Mouse (Mus musculus): Measurements from ENCODE around the gene Ippk. TPM values are rescaled to one million over a fixed set of nuclear protein-coding genes. Genes with fewer than 3 reads are reported as not detected.

Ippk gene
- total and polyA plus RNA-seq, 3 experiments: 2.3 to 15.8 (median 4.5) TPM

DNA sequence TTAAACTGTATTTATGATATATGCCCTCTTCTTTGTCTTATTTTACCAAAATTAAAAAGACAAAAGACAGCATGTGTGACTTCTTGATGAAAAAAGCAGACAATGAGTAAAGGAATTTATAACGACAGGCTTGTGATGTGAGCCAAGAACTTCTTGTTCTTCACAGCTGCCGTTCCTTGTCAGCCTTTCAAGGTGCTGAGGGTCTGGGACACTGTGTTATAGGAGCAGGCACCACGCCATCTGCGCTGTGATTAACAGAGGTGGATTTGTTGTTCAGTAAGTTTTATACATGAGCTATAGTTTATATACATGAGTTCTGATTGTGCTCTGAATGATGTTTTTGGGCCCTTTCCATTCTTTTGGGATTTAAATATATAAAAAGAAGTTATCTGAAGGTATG is 58.4 kb downstream of the Ippk start:
- TF ChIP-seq GATA2 (IDR thresholded peaks at IDR 0.05; ENCODE audit: borderline replicate concordance, low read depth, low read length): no peak
- no peak for TF ChIP-seq POLR2AphosphoS5 (IDR thresholded peaks at IDR 0.05; ENCODE audit: insufficient replicate concordance, low read depth, low read length)
- TF ChIP-seq CTCF (IDR thresholded peaks at IDR 0.05; ENCODE audit: low read depth, low read length): no peak
- no peak for TF ChIP-seq TAL1 (conservative IDR thresholded peaks at IDR 0.05; ENCODE audit: low read depth, low read length)
- no peak for TF ChIP-seq GATA1 (IDR thresholded peaks at IDR 0.05; ENCODE audit: borderline replicate concordance, low read length)
- ATAC-seq (ENCODE audit: extremely low read depth, insufficient number of reproducible peaks, low FRiP score, poor library complexity, severe bottlenecking) (no peak), DNase-seq (ENCODE audit: low spot score) (no peak)
- H3K9me3 ChIP-seq (replicated peaks): no peaks in the 10 kb centered on the region
- no peak overlapping the region for H3K4me3 ChIP-seq (ENCODE audit: low read depth, low read length)
- H3K36me3 ChIP-seq (replicated peaks): peaks cover 15% of the 10 kb centered on the region
- no peaks in the 10 kb centered on the region for H3K4me1 ChIP-seq (ENCODE audit: insufficient read depth, low read depth, low read length)
- no peaks in the 10 kb centered on the region for H3K27me3 ChIP-seq (ENCODE audit: insufficient read depth, low read length)

DNA sequence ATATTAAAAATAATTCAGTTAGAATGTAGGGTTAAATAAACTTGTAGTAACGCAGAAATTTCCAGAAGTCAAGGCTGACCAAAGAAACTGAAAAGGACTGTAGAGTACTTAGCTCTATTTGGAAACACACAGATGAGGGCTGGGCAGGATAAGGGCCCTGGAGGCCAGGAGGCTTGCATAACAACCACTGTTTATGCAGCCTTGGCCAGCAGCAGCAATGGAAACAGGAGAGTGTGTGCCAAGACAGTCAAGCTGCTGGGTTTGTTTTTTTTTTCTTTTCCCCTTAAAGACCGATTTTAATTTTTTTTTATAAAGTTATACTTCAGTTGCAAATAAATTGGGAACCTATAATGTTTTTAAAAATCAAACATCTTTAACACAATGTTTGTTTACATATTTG is 59.0 kb downstream of the Ippk start:
- Histone ChIP-seq H3K4me3 (ENCODE audit: low read depth, low read length) (no peak overlapping the region), H3K4me1 (ENCODE audit: insufficient read depth, low read depth, low read length) (no peaks in the 10 kb centered on the region), H3K27me3 (ENCODE audit: insufficient read depth, low read length) (no peaks in the 10 kb centered on the region), H3K36me3 (replicated peaks) (peaks cover 18% of the 10 kb centered on the region), H3K9me3 (replicated peaks) (no peaks in the 10 kb centered on the region)
- DNase-seq (ENCODE audit: low spot score) (no peak), ATAC-seq (ENCODE audit: extremely low read depth, insufficient number of reproducible peaks, low FRiP score, poor library complexity, severe bottlenecking) (no peak)
- TF ChIP-seq GATA1 (IDR thresholded peaks at IDR 0.05; ENCODE audit: borderline replicate concordance, low read length): no peak
- TF ChIP-seq POLR2AphosphoS5 (IDR thresholded peaks at IDR 0.05; ENCODE audit: insufficient replicate concordance, low read depth, low read length): no peak
- TF ChIP-seq TAL1 (conservative IDR thresholded peaks at IDR 0.05; ENCODE audit: low read depth, low read length): no peak
- no peak for TF ChIP-seq CTCF (IDR thresholded peaks at IDR 0.05; ENCODE audit: low read depth, low read length)
- no peak for TF ChIP-seq GATA2 (IDR thresholded peaks at IDR 0.05; ENCODE audit: borderline replicate concordance, low read depth, low read length)

DNA sequence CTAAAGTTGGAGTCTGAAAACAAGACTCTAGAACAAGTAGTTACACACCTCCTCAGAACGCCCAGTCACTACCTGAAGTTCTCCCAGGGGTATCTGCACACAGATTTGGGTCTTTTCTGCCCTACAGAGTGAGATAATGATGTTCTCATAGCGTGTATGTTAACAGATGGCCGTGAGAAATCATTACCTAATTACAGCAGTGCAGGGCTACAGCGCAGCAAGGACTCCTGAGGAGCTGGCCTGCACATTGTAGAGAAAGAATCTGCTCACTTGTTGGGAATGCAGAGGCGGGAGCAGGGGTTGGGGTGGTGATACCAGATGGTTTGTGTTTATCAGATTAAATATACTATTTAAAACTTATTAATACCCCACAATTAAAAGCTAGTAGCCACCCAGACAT is 59.5 kb downstream of the Ippk start:
- no peaks in the 10 kb centered on the region for H3K27me3 ChIP-seq (ENCODE audit: insufficient read depth, low read length)
- no peaks in the 10 kb centered on the region for H3K4me1 ChIP-seq (ENCODE audit: insufficient read depth, low read depth, low read length)
- H3K36me3 ChIP-seq (replicated peaks): peaks cover 21% of the 10 kb centered on the region
- no peak overlapping the region for H3K4me3 ChIP-seq (ENCODE audit: low read depth, low read length)
- TF ChIP-seq GATA1 (IDR thresholded peaks at IDR 0.05; ENCODE audit: borderline replicate concordance, low read length) (no peak), GATA2 (IDR thresholded peaks at IDR 0.05; ENCODE audit: borderline replicate concordance, low read depth, low read length) (no peak), TAL1 (conservative IDR thresholded peaks at IDR 0.05; ENCODE audit: low read depth, low read length) (no peak), CTCF (IDR thresholded peaks at IDR 0.05; ENCODE audit: low read depth, low read length) (no peak), POLR2AphosphoS5 (IDR thresholded peaks at IDR 0.05; ENCODE audit: insufficient replicate concordance, low read depth, low read length) (no peak)
- DNase-seq (ENCODE audit: low spot score) (no peak), ATAC-seq (ENCODE audit: extremely low read depth, insufficient number of reproducible peaks, low FRiP score, poor library complexity, severe bottlenecking) (no peak)
- H3K9me3 ChIP-seq (replicated peaks): no peaks in the 10 kb centered on the region

DNA sequence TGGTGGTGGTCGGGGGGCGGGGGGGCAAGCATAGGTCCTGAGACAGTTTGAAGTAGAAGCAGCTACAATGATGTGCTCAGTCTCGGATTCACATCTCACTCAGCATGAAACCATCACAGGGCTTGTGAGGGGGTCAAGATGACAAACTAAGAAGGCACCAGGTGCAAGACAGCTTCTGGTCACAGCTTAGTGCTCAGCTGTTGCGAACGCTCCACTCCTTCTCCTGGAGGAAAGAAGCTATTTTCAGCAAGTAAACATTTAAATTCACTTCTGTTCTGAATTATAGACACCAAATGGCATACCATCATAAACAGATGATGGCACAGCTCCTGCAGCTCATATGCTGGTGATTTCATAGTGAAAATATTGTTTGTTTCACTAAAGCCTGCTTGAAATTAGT is 64.3 kb downstream of the Ippk start:
- no peak for DNase-seq (ENCODE audit: low spot score)
- Histone ChIP-seq H3K4me1 (ENCODE audit: insufficient read depth, low read depth, low read length) (no peaks in the 10 kb centered on the region), H3K9me3 (replicated peaks) (no peaks in the 10 kb centered on the region), H3K27me3 (ENCODE audit: insufficient read depth, low read length) (no peaks in the 10 kb centered on the region), H3K4me3 (ENCODE audit: low read depth, low read length) (no peak overlapping the region), H3K36me3 (replicated peaks) (peaks cover 11% of the 10 kb centered on the region)
- TF ChIP-seq TAL1 (conservative IDR thresholded peaks at IDR 0.05; ENCODE audit: low read depth, low read length) (no peak), GATA1 (IDR thresholded peaks at IDR 0.05; ENCODE audit: borderline replicate concordance, low read length) (no peak), GATA2 (IDR thresholded peaks at IDR 0.05; ENCODE audit: borderline replicate concordance, low read depth, low read length) (no peak), CTCF (IDR thresholded peaks at IDR 0.05; ENCODE audit: low read depth, low read length) (no peak), POLR2AphosphoS5 (IDR thresholded peaks at IDR 0.05; ENCODE audit: insufficient replicate concordance, low read depth, low read length) (no peak)
- ATAC-seq (ENCODE audit: extremely low read depth, insufficient number of reproducible peaks, low FRiP score, poor library complexity, severe bottlenecking): no peak

DNA sequence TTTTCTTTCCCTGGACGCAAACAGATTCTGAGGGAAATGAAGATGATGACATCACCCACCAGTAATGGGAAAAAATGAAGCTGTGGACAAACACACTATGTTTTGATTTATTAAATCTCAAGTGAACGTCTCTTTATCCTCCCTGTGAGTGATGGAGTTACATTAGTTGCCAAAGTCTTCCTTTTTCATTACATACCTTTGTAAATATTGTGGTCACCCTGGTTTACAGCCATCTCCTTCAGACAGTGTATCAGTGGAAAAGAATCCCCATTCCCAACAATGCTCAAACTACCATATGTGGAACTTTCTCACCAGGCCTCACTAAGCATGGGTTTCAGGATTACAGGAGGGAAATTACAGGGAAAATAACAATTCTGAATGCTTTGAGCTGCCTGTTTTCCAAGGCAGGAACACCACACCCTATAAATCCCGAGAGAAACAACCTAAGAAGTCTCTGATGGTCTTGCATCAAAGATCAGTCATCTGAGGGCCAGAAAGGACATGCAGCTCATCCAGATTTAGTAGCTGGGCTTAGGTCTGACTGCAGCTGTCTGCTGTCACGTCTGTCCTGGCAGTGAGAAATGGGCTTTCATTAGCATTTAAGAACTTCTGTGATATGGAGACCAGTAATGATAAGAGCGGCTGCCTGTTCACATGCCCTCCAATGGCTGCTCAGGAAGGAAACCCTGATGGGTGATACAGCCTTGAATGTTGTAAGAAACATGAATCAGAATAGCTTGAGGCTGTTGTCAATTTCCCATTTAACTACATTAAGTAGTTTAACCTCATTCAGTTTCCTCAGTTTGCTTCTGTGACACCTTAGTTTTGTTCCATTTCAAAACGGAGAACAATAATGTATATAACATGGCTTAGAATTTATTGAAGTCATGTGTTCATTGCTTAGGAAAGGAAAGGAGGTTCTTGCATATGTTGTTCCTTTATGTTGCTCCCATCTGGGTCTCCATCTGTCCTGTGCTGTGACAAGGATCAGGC is 71.6 kb downstream of the Ippk start, which contains the start of gene Tes3-ps:
Gene Tes3-ps (plus strand): TSS at position 943 of the 993 bp plus-strand sequence.
- no peaks in the 10 kb centered on the region for H3K4me1 ChIP-seq (ENCODE audit: insufficient read depth, low read depth, low read length)
- peaks cover 2% of the 10 kb centered on the region for H3K36me3 ChIP-seq (replicated peaks)
- no peaks in the 10 kb centered on the region for H3K27me3 ChIP-seq (ENCODE audit: insufficient read depth, low read length)
- TF ChIP-seq TAL1 (conservative IDR thresholded peaks at IDR 0.05; ENCODE audit: low read depth, low read length) (no peak), POLR2AphosphoS5 (IDR thresholded peaks at IDR 0.05; ENCODE audit: insufficient replicate concordance, low read depth, low read length) (no peak), GATA2 (IDR thresholded peaks at IDR 0.05; ENCODE audit: borderline replicate concordance, low read depth, low read length) (no peak), GATA1 (IDR thresholded peaks at IDR 0.05; ENCODE audit: borderline replicate concordance, low read length) (no peak), CTCF (IDR thresholded peaks at IDR 0.05; ENCODE audit: low read depth, low read length) (no peak)
- no peak within 1 kb of the TSS for H3K4me3 ChIP-seq (ENCODE audit: low read depth, low read length)
- DNase-seq (ENCODE audit: low spot score) (no peak), ATAC-seq (ENCODE audit: extremely low read depth, insufficient number of reproducible peaks, low FRiP score, poor library complexity, severe bottlenecking) (no peak)
- no peaks in the 10 kb centered on the region for H3K9me3 ChIP-seq (replicated peaks)

DNA sequence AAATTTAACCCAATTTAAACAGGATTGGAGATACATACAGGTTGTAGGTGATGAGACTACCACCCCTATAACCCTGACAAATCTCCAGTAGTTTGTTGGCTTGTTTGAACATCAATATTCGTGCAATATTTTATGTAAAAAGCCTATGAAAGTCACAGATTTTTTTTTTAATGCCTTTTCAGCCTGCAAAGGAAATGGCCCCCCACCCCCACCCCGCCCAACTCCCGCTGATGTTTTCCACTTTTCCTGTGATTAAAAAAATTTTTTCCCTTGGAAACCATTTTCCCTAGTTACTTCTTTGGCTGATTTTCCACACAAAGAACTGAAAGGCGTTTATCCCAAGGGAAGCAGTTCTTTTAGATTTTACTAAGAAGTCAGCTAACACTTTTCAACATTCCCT is 83.5 kb downstream of the Ippk start, which contains the start of gene Ecm2:
Gene Ecm2 (plus strand): TSS at position 301 of the 400 bp plus-strand sequence.
- TF ChIP-seq POLR2AphosphoS5 (IDR thresholded peaks at IDR 0.05; ENCODE audit: insufficient replicate concordance, low read depth, low read length) (no peak), GATA2 (IDR thresholded peaks at IDR 0.05; ENCODE audit: borderline replicate concordance, low read depth, low read length) (no peak), CTCF (IDR thresholded peaks at IDR 0.05; ENCODE audit: low read depth, low read length) (no peak), TAL1 (conservative IDR thresholded peaks at IDR 0.05; ENCODE audit: low read depth, low read length) (no peak), GATA1 (IDR thresholded peaks at IDR 0.05; ENCODE audit: borderline replicate concordance, low read length) (no peak)
- no peak for ATAC-seq (ENCODE audit: extremely low read depth, insufficient number of reproducible peaks, low FRiP score, poor library complexity, severe bottlenecking)
- Histone ChIP-seq H3K36me3 (replicated peaks) (peaks cover 5% of the 10 kb centered on the region), H3K9me3 (replicated peaks) (no peaks in the 10 kb centered on the region), H3K4me3 (ENCODE audit: low read depth, low read length) (no peak within 1 kb of the TSS), H3K4me1 (ENCODE audit: insufficient read depth, low read depth, low read length) (no peaks in the 10 kb centered on the region), H3K27me3 (ENCODE audit: insufficient read depth, low read length) (no peaks in the 10 kb centered on the region)
- no peak for DNase-seq (ENCODE audit: low spot score)

Measured in G1E (cell line).